Mouse (Mus musculus): ENCODE results near the gene Gm43191.

- TF ChIP-seq POLR2A (IDR thresholded peaks at IDR 0.05; ENCODE audit: borderline replicate concordance, insufficient read depth, low read length) (no peak), CTCF (IDR thresholded peaks at IDR 0.05; ENCODE audit: borderline replicate concordance, insufficient read depth, low read depth, low read length) (no peak)
Observed at GRCm38 (mm10) chr3:116694312-116694711, 13.3 kb upstream of the Gm43191 start.

Measured in cerebellum, adult 2 months (tissue).